Mouse (Mus musculus) hindbrain, embryonic 11.5 days (tissue): ENCODE data around the gene Arhgef16. TPM values are rescaled to one million over a fixed set of nuclear protein-coding genes. Genes with fewer than 3 reads are reported as not detected.
A peak's percentile ranks its signal among the peaks of the same experiment; 100 is the strongest.

ENCODE experiments used
- ATAC-seq: fragments of 200-750 bp; cut with Nextera tagmentation; 2 replicates; pipeline ENCODE4 v1.8.0; 2017; ENCODE audit warnings: mild to moderate bottlenecking, moderate TSS enrichment, moderate library complexity; ENCODE audit not compliant: low FRiP score
- DNase-seq: peaks from one replicate; pipeline ENCODE4 v3.0.0-alpha.2; 2015; ENCODE audit warnings: low spot score
- H3K27ac ChIP-seq: fragments of 300-500 bp; sonication (generic); 2 replicates; pipeline ENCODE4 v1.5.1; 2014; ENCODE audit warnings: mild to moderate bottlenecking, low read depth, low read length
- H3K27me3 ChIP-seq: fragments of 300-500 bp; sonication (generic); 2 replicates; pipeline ENCODE4 v1.6.1; 2014; ENCODE audit warnings: mild to moderate bottlenecking, low read length, moderate library complexity, mixed read lengths; ENCODE audit not compliant: control insufficient read depth, insufficient read depth
- H3K36me3 ChIP-seq: fragments of 300-500 bp; sonication (generic); 2 replicates; pipeline ENCODE4 v1.6.1; 2014; ENCODE audit warnings: mild to moderate bottlenecking, low read length, moderate library complexity, mixed read lengths; ENCODE audit not compliant: control insufficient read depth, insufficient read depth
- H3K4me1 ChIP-seq: fragments of 300-500 bp; sonication (generic); replicated peaks from 2 replicates; pipeline ENCODE4 v1.6.1; 2014; ENCODE audit warnings: low read length, mixed read lengths; ENCODE audit not compliant: control insufficient read depth, insufficient read depth
- H3K4me2 ChIP-seq: fragments of 300-500 bp; sonication (generic); replicated peaks from 2 replicates; pipeline ENCODE4 v1.6.1; 2014; ENCODE audit warnings: mild to moderate bottlenecking, low read depth, low read length
- H3K4me3 ChIP-seq: fragments of 300-500 bp; sonication (generic); 2 replicates; pipeline ENCODE4 v1.5.1; 2014; ENCODE audit warnings: low read depth, low read length
- H3K9ac ChIP-seq: fragments of 300-500 bp; sonication (generic); 2 replicates; pipeline ENCODE4 v1.6.1; 2014; ENCODE audit warnings: low read depth, low read length
- H3K9me3 ChIP-seq: fragments of 300-500 bp; sonication (generic); 2 replicates; pipeline ENCODE4 v1.6.1; 2016; ENCODE audit warnings: low read length; ENCODE audit not compliant: control insufficient read depth
- WGBS: fragments of 180-500 bp; shearing (Covaris S2); extraction: QIAGEN DNeasy Blood & Tissue Kit; methylation state at CpG from one replicate; pipeline ENCODE4 v1.1.7; 2014; 5-methylcytosine and 5-hydroxymethylcytosine counted together
- polyA plus RNA-seq: library from polyadenylated mRNA; unstranded; fragments of >200 nt; fragmentation: Nextera tagmentation; extraction: Ambion mirVana; gene quantifications from 2 replicates; pipeline ENCODE4 v1.2.1, GENCODE M21; 2014

The Arhgef16 gene
- polyA plus RNA-seq: 2.5 and 2.9 TPM in 2 replicates

GRCm38 (mm10) chr4:154301466-154301881 is at the start of gene Arhgef16:
Gene Arhgef16 (minus strand): TSS chr4:154301676.
- peak; percentile 78 for DNase-seq

GRCm38 (mm10) chr4:154348197-154348786 is 46.8 kb upstream of the Arhgef16 start:
- no peaks in the 10 kb centered on the region for H3K36me3 ChIP-seq
- H3K27ac ChIP-seq: no peak overlapping the region
- WGBS: 58% methylated on average over 11 of the region's 11 CpGs
- H3K4me1 ChIP-seq: 0 out of 2 replicates have a peak, but pooled peaks cover 4% of the 10 kb centered on the region
- H3K4me3 ChIP-seq: no peak overlapping the region
- H3K27me3 ChIP-seq: no peaks in the 10 kb centered on the region
- H3K9ac ChIP-seq: no peak overlapping the region
- no peaks in the 10 kb centered on the region for H3K9me3 ChIP-seq
- no peak overlapping the region for H3K4me2 ChIP-seq
- ATAC-seq (no peak), DNase-seq (no peak)

More at GRCm38 (mm10) chr4:154301466-154301881, at the start of gene Arhgef16:
- Histone ChIP-seq H3K9me3 (no peaks in the 10 kb centered on the region), H3K4me3 (no peak within 1 kb of the TSS), H3K4me1 (0 out of 2 replicates have a peak, but pooled peaks cover 5% of the 10 kb centered on the region), H3K4me2 (no peak within 1 kb of the TSS), H3K36me3 (no peaks in the 10 kb centered on the region), H3K27ac (no peak within 1 kb of the TSS), H3K27me3 (peaks cover 31% of the 10 kb centered on the region), H3K9ac (no peak within 1 kb of the TSS)
- WGBS: 23% methylated on average over 7 of the region's 7 CpGs
- 0 out of 2 replicates have a peak, but pooled peaks have one; percentile 22 for ATAC-seq

DNA sequence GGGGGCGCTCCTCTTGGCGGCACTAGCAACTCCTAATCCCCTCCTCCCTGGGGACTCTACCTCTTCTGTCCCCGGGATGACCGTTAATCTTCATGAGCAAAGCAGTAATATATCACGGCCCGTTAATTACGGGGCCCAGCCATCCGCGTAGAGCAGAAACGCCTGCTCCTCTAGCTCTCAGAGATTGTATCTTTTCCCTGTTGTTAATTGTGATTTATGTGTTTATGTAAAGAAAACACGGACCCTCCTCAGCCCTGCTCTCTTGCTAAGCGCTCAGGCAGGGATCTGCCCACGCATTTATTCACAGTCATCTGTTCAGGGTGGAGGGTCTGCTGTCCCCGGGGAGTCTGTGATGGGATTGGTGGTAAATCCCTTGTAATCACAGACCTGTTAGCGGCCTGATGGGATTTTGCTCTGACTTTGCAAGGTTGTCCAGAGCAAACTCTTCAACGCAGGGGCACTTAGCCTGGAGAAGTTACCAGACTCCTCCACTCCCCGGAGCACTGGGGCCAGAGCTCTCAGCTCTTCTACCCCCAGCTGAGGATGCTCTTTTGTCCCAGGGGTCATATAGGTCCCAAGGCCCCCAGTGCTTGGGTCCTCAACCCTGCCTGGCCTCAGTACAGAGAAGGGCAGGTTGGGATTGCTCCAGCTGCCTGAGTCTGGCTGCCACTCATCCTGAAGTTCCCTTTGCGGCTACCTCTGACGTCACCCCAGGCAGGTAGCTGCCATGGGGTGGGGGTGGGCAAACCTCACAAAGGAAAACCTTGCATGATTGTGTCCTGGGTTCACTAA is 45.5 kb upstream of the Arhgef16 start:
- peak; percentile 70 for ATAC-seq
- H3K4me1 ChIP-seq: 0 out of 2 replicates have a peak, but pooled peaks cover 4% of the 10 kb centered on the region
- peak; percentile 56 for DNase-seq
- no peaks in the 10 kb centered on the region for H3K36me3 ChIP-seq
- 48% methylated on average over 19 of the region's 19 CpGs for WGBS
- no peak overlapping the region for H3K4me3 ChIP-seq
- no peak overlapping the region for H3K27ac ChIP-seq
- no peaks in the 10 kb centered on the region for H3K9me3 ChIP-seq
- H3K9ac ChIP-seq: no peak overlapping the region
- no peaks in the 10 kb centered on the region for H3K27me3 ChIP-seq
- no peak overlapping the region for H3K4me2 ChIP-seq

- Histone ChIP-seq H3K27ac (peak overlapping the region; percentile 11; the same call in 1 of the 2 replicates), H3K9ac (no peak overlapping the region), H3K4me3 (no peak overlapping the region), H3K4me2 (no peak overlapping the region), H3K36me3 (no peaks in the 10 kb centered on the region), H3K4me1 (peaks cover 2% of the 10 kb centered on the region; the same call in 1 of the 2 replicates), H3K27me3 (no peaks in the 10 kb centered on the region; the same call in 1 of the 2 replicates), H3K9me3 (no peaks in the 10 kb centered on the region)
- WGBS: 15% methylated on average over 10 of the region's 10 CpGs
- ATAC-seq (no peak), DNase-seq (no peak)
These were observed 35.2 kb upstream of the Arhgef16 start for GRCm38 (mm10) chr4:154336650-154337049.

GRCm38 (mm10) chr4:154335761-154336160 is 34.3 kb upstream of the Arhgef16 start, which contains the start of gene B230104I21Rik:
Gene B230104I21Rik (plus strand): TSS chr4:154336127.
- ATAC-seq: 0 out of 2 replicates have a peak, but pooled peaks have one; percentile 25
- Histone ChIP-seq H3K27me3 (no peaks in the 10 kb centered on the region; the same call in 1 of the 2 replicates), H3K4me1 (peaks cover 4% of the 10 kb centered on the region), H3K27ac (peak within 1 kb of the TSS; percentile 11; the same call in 1 of the 2 replicates), H3K4me3 (no peak within 1 kb of the TSS), H3K4me2 (peak within 1 kb of the TSS; percentile 23), H3K36me3 (no peaks in the 10 kb centered on the region), H3K9ac (no peak within 1 kb of the TSS), H3K9me3 (no peaks in the 10 kb centered on the region)
- 76% methylated on average over 12 of the region's 12 CpGs for WGBS
- no peak for DNase-seq

DNA sequence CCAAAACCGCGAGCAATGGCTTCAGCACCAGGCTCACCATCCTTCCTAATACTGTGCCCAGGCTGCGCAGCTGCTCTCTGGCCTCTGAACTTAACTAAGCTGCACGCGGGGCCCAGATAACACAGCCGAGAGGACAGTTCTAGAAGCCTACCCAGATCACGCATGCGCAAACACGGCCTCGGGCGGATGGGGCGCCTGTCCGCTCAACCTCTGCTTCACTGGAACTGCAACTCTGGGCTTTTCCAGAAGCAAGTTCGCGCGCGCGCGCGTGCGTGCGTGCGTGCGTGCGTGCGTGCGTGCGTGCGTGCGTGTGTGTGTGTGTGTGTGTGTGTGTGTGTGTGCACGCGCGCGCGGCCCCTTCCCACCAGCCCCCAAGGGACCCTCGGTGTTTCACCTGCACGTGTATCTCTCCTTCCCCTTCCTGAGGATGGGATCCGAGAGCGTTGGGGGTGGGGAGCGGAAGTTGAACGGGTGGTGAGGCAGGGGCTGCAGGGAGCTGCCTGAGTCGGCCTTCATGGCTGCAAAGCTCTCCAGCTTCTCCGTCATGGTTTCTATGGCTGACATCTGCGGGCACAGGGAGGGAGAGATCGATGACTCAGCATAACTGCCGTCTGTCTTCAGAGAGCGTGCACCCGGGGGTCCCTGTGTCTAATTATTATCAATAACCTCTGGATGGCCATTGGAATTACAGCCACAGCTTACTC is 33.4 kb upstream of the Arhgef16 start:
- Histone ChIP-seq H3K9ac (no peak overlapping the region), H3K4me3 (no peak overlapping the region), H3K9me3 (no peaks in the 10 kb centered on the region), H3K27ac (0 out of 2 replicates have a peak overlapping the region, but pooled peaks have one; percentile 10), H3K27me3 (no peaks in the 10 kb centered on the region; the same call in 1 of the 2 replicates), H3K36me3 (no peaks in the 10 kb centered on the region), H3K4me2 (peak overlapping the region; percentile 23), H3K4me1 (peaks cover 4% of the 10 kb centered on the region)
- 51% methylated on average over 47 of the region's 48 CpGs for WGBS
- DNase-seq: peak; percentile 61
- peak; percentile 27; the same call in 1 of the 2 replicates for ATAC-seq

- Histone ChIP-seq H3K4me3 (no peak overlapping the region), H3K36me3 (no peaks in the 10 kb centered on the region), H3K9ac (no peak overlapping the region), H3K4me1 (peaks cover 4% of the 10 kb centered on the region), H3K27me3 (no peaks in the 10 kb centered on the region; the same call in 1 of the 2 replicates), H3K4me2 (no peak overlapping the region), H3K9me3 (no peaks in the 10 kb centered on the region), H3K27ac (no peak overlapping the region)
- ATAC-seq: no peak
- WGBS: 65% methylated on average over 8 of the region's 8 CpGs
- no peak for DNase-seq
These were observed 31.8 kb upstream of the Arhgef16 start for GRCm38 (mm10) chr4:154333300-154333699.

- H3K27me3 ChIP-seq: peaks cover 2% of the 10 kb centered on the region
- no peak overlapping the region for H3K9ac ChIP-seq
- no peaks in the 10 kb centered on the region for H3K36me3 ChIP-seq
- peaks cover 4% of the 10 kb centered on the region for H3K4me1 ChIP-seq
- DNase-seq (no peak), ATAC-seq (no peak)
- H3K4me3 ChIP-seq: no peak overlapping the region
- H3K27ac ChIP-seq: no peak overlapping the region
- H3K4me2 ChIP-seq: no peak overlapping the region
- no peaks in the 10 kb centered on the region for H3K9me3 ChIP-seq
- 30% methylated on average over 12 of the region's 12 CpGs for WGBS
These were observed 29.8 kb upstream of the Arhgef16 start for GRCm38 (mm10) chr4:154331271-154331670.
